Mouse (Mus musculus) brain, embryonic 14.5 days (tissue): ENCODE results near the gene Mall.

Source experiments
- CTCF ChIP-seq: fragments of 200-500 bp; IDR thresholded peaks from 2 replicates; pipeline ENCODE4 v1.5.1; 2012; ENCODE audit warnings: inconsistent platforms, mild to moderate bottlenecking, moderate library complexity, borderline replicate concordance; ENCODE audit not compliant: insufficient read depth, insufficient read length; ENCODE audit errors: extremely low read depth
- POLR2A ChIP-seq: fragments of 200-500 bp; IDR thresholded peaks from 2 replicates; pipeline ENCODE4 v1.6.1; 2012; ENCODE audit warnings: mild to moderate bottlenecking, inconsistent platforms, borderline replicate concordance; ENCODE audit not compliant: poor library complexity, insufficient read depth, insufficient read length, severe bottlenecking; ENCODE audit errors: extremely low read depth

GRCm38 (mm10) chr2:127723193-127723592 is 6.5 kb downstream of the Mall start:
- TF ChIP-seq CTCF (no peak), POLR2A (no peak)
